Mouse (Mus musculus): ENCODE results near the gene Mcts1. TPM values are rescaled to one million over a fixed set of nuclear protein-coding genes. Genes with fewer than 3 reads are reported as not detected.
A peak's percentile ranks its signal among the peaks of the same experiment; 100 is the strongest.

Mcts1 gene
- polyA plus RNA-seq, 1 experiment: 8.5 TPM

GRCm38 (mm10) chrX:38651167-38651566 is 50.8 kb downstream of the Mcts1 start:
- no peaks in the 10 kb centered on the region for H3K4me1 ChIP-seq (ENCODE audit: control insufficient read depth, insufficient read depth, low read length)
- H3K4me3 ChIP-seq (replicated peaks; ENCODE audit: extremely low read depth, low read depth, low read length): no peak overlapping the region
- DNase-seq: no peak
- TF ChIP-seq CTCF (IDR thresholded peaks at IDR 0.05; ENCODE audit: insufficient read depth, low read length): no peak
- no peak for TF ChIP-seq POLR2A (IDR thresholded peaks at IDR 0.05; ENCODE audit: borderline replicate concordance, extremely low read depth, low read depth, low read length)
- 54% methylated on average over 6 of the region's 7 CpGs for whole genome bisulfite sequencing

GRCm38 (mm10) chrX:38653181-38653580 is 52.8 kb downstream of the Mcts1 start:
- H3K4me1 ChIP-seq (ENCODE audit: control insufficient read depth, insufficient read depth, low read length): no peaks in the 10 kb centered on the region
- 57% methylated on average over 1 of the region's 1 CpGs for WGBS
- no peak overlapping the region for H3K4me3 ChIP-seq (replicated peaks; ENCODE audit: extremely low read depth, low read depth, low read length)
- DNase-seq: no peak
- TF ChIP-seq CTCF (IDR thresholded peaks at IDR 0.05; ENCODE audit: insufficient read depth, low read length): no peak

- DNase-seq: no peak
- H3K4me3 ChIP-seq (replicated peaks; ENCODE audit: extremely low read depth, low read depth, low read length): no peak overlapping the region
- WGBS: 75% methylated on average over 5 of the region's 5 CpGs
- no peak for TF ChIP-seq POLR2A (IDR thresholded peaks at IDR 0.05; ENCODE audit: borderline replicate concordance, extremely low read depth, low read depth, low read length)
- TF ChIP-seq CTCF (IDR thresholded peaks at IDR 0.05; ENCODE audit: insufficient read depth, low read length): 0 out of 2 replicates have a peak, but pooled peaks have one; percentile 34
- no peaks in the 10 kb centered on the region for H3K4me1 ChIP-seq (ENCODE audit: control insufficient read depth, insufficient read depth, low read length)
These were observed 54.3 kb downstream of the Mcts1 start for GRCm38 (mm10) chrX:38654681-38655080.

GRCm38 (mm10) chrX:38656206-38656883 is 56.0 kb downstream of the Mcts1 start:
- TF ChIP-seq POLR2A (IDR thresholded peaks at IDR 0.05; ENCODE audit: borderline replicate concordance, extremely low read depth, low read depth, low read length) (no peak), CTCF (IDR thresholded peaks at IDR 0.05; ENCODE audit: insufficient read depth, low read length) (no peak)
- WGBS: 72% methylated on average over 4 of the region's 4 CpGs
- no peak for DNase-seq
- H3K4me1 ChIP-seq (ENCODE audit: control insufficient read depth, insufficient read depth, low read length): no peaks in the 10 kb centered on the region
- no peak overlapping the region for H3K4me3 ChIP-seq (replicated peaks; ENCODE audit: extremely low read depth, low read depth, low read length)

Other genes starting within 250 kb of the Mcts1 start
- 68.0 and 85.8 TPM in 2 replicates for gene Lamp2, start 144.1 kb upstream of the Mcts1 start, polyA plus RNA-seq (2012; rRNA removed)
- gene Cul4b, start 24.4 kb upstream of the Mcts1 start, polyA plus RNA-seq (2012; rRNA removed): 3.4 and 4.1 TPM in 2 replicates
- gene C1galt1c1, start 34.5 kb downstream of the Mcts1 start, polyA plus RNA-seq (2012; rRNA removed): 9.0 and 14.2 TPM in 2 replicates
- not detected in 2 replicates for gene 6030498E09Rik, start 172.1 kb downstream of the Mcts1 start, polyA plus RNA-seq (2012; rRNA removed)

All from lung, adult 2 months (tissue).